Mouse (Mus musculus): Measurements from ENCODE around the gene Rarg. TPM values are rescaled to one million over a fixed set of nuclear protein-coding genes. Genes with fewer than 3 reads are reported as not detected.

Rarg gene
- total RNA-seq, 2 experiments from 2014 or later, result 12.7 to 15.4 TPM

GRCm38 (mm10) chr15:102186239-102186638 lies 71.1 kb downstream of the Rarg start:
- DNase-seq (ENCODE audit: low spot score in 2 of 2), result no peak
- intact Hi-C loops (cut with DNase I), result no loop called here

Other genes with a start within 250 kb of the Rarg start
- under 1 TPM in 1 of 2 experiments, not detected in 1; 0.69 TPM for gene Krt18, start 229.3 kb downstream of the Rarg start, total RNA-seq (2021)
- 100 to 1,000 TPM; 157 to 161 TPM for gene Eif4b, start 183.7 kb downstream of the Rarg start, total RNA-seq (2021)
- 10 to 100 TPM; 11.8 to 19.1 TPM for gene Tns2, start 157.1 kb downstream of the Rarg start, total RNA-seq (2021)
- 100 to 1,000 TPM; 142 to 146 TPM for gene Spryd3, start 121.3 kb downstream of the Rarg start, total RNA-seq (2021)
- 10 to 100 TPM; 36.5 to 43.1 TPM for gene Igfbp6, start 113.2 kb downstream of the Rarg start, total RNA-seq (2021)
- gene Soat2, start 107.0 kb downstream of the Rarg start, total RNA-seq (2021), result under 1 TPM in 1 of 2 experiments, not detected in 1; 0.14 TPM
- gene Zfp740, start 54.3 kb downstream of the Rarg start, total RNA-seq (2021), result 10 to 100 TPM; 58.5 to 64.9 TPM
- 10 to 100 TPM; 28.4 to 32.1 TPM for gene Csad, start 52.8 kb downstream of the Rarg start, total RNA-seq (2021)
- gene Itgb7, start 25.6 kb downstream of the Rarg start, total RNA-seq (2021), result 1 to 10 TPM; 1.0 to 1.7 TPM
- not detected for gene Gm9918, start 13.0 kb upstream of the Rarg start, total RNA-seq (2021)
- gene Mfsd5, start 21.9 kb upstream of the Rarg start, total RNA-seq (2021), result 10 to 100 TPM; 42.1 to 43.9 TPM
- under 1 TPM; 0.60 to 0.76 TPM for gene Espl1, start 38.7 kb upstream of the Rarg start, total RNA-seq (2021)
- gene Pfdn5, start 68.6 kb upstream of the Rarg start, total RNA-seq (2021), result 100 to 1,000 TPM; 365 to 396 TPM
- gene Myg1, start 74.2 kb upstream of the Rarg start, total RNA-seq (2021), result 10 to 100 TPM; 54.8 to 57.2 TPM
- gene Aaas, start 93.3 kb upstream of the Rarg start, total RNA-seq (2021), result 10 to 100 TPM; 14.0 to 16.6 TPM
- gene Sp7, start 109.7 kb upstream of the Rarg start, total RNA-seq (2021), result under 1 TPM; 0.41 to 0.66 TPM
- 10 to 100 TPM; 24.3 to 27.0 TPM for gene Sp1, start 148.6 kb upstream of the Rarg start, total RNA-seq (2021)
- gene Amhr2, start 187.8 kb upstream of the Rarg start, total RNA-seq (2021), result 1 to 10 TPM in 1 of 2 experiments, under 1 TPM in 1; 0.62 to 2.4 TPM
- 10 to 100 TPM; 35.8 to 42.0 TPM for gene Prr13, start 201.5 kb upstream of the Rarg start, total RNA-seq (2021)
- 100 to 1,000 TPM; 464 to 469 TPM for gene Pcbp2, start 213.0 kb upstream of the Rarg start, total RNA-seq (2021)
- not detected for gene Gm10337, start 246.2 kb upstream of the Rarg start, total RNA-seq (2021)

All from left cerebral cortex, postnatal 25 days (tissue).